Mouse (Mus musculus) myocyte (in vitro differentiated cells): ENCODE measurements at regions not wholly inside any gene's neighbourhood (a gene's known extent, or its start where the extent isn't known, plus 50 kb on each side); places are given as distances from the start of the nearest gene placed in this dataset.
A peak's percentile ranks its signal among the peaks of the same experiment; 100 is the strongest.

Experiments used
- H3K27me3 ChIP-seq: one replicate; pipeline ENCODE4 v1.6.1; 2011; ENCODE audit not compliant: control insufficient read depth, insufficient read depth, insufficient read length
- H3K36me3 ChIP-seq: one replicate; pipeline ENCODE4 v1.6.1; 2011; ENCODE audit not compliant: control insufficient read depth, insufficient read depth
- H3K4me2 ChIP-seq: one replicate; pipeline ENCODE4 v1.6.1; 2011; ENCODE audit warnings: low read depth, control low read depth
- H3K4me3 ChIP-seq: one replicate; pipeline ENCODE4 v1.5.1; 2011; ENCODE audit warnings: mild to moderate bottlenecking, control low read depth, moderate library complexity
- H3K79me2 ChIP-seq: one replicate; pipeline ENCODE4 v1.6.1; 2011; ENCODE audit not compliant: control insufficient read depth, insufficient read depth
- H3ac ChIP-seq: one replicate; pipeline ENCODE4 v1.6.1; 2011; ENCODE audit not compliant: control insufficient read depth, insufficient read length
- CEBPB ChIP-seq: IDR thresholded peaks from 2 replicates; pipeline ENCODE4 v1.6.1; 2011; ENCODE audit warnings: mild to moderate bottlenecking, moderate library complexity; ENCODE audit not compliant: poor library complexity, insufficient read depth, severe bottlenecking
- E2F4 ChIP-seq: IDR thresholded peaks from one replicate; pipeline ENCODE4 v1.6.1; 2011; ENCODE audit warnings: mild to moderate bottlenecking, control low read depth, moderate library complexity; ENCODE audit not compliant: insufficient read depth
- MAX ChIP-seq: IDR thresholded peaks from one replicate; pipeline ENCODE4 v1.6.1; 2011; ENCODE audit warnings: low read depth, mild to moderate bottlenecking, control low read depth
- MYOD1 ChIP-seq, 3 experiments: IDR thresholded peaks; one replicate each; pipeline ENCODE4 v1.6.1; 2011; ENCODE audit warnings: control low read depth in 2 of 3, low read depth in 2 of 3, mild to moderate bottlenecking in 2 of 3, moderate library complexity in 1 of 3; ENCODE audit not compliant: insufficient read length in 2 of 3, control insufficient read depth in 1 of 3
- MYOG ChIP-seq, 3 experiments: IDR thresholded peaks; one replicate each; pipeline ENCODE4 v1.6.1; 2011; ENCODE audit warnings: control low read depth in 2 of 3, low read depth in 2 of 3, mild to moderate bottlenecking in 2 of 3; ENCODE audit not compliant: insufficient read length in 2 of 3, control insufficient read depth in 1 of 3, insufficient read depth in 1 of 3
- POLR2A ChIP-seq: IDR thresholded peaks from one replicate; pipeline ENCODE4 v1.6.1; 2011; ENCODE audit warnings: low read depth, mild to moderate bottlenecking, control low read depth, moderate library complexity; ENCODE audit not compliant: insufficient read length
- POLR2AphosphoS2 ChIP-seq: IDR thresholded peaks from one replicate; pipeline ENCODE4 v1.6.1; 2011; ENCODE audit warnings: low read depth, control low read depth; ENCODE audit not compliant: insufficient read length
- REST ChIP-seq: IDR thresholded peaks from one replicate; pipeline ENCODE4 v1.6.1; 2011; ENCODE audit warnings: mild to moderate bottlenecking, control low read depth, moderate library complexity; ENCODE audit not compliant: insufficient read depth, insufficient read length
- SRF ChIP-seq: IDR thresholded peaks from one replicate; pipeline ENCODE4 v1.6.1; 2011; ENCODE audit warnings: low read depth; ENCODE audit not compliant: control insufficient read depth, insufficient read length
- TCF12 ChIP-seq: IDR thresholded peaks from one replicate; pipeline ENCODE4 v1.6.1; 2011; ENCODE audit warnings: mild to moderate bottlenecking, control low read depth; ENCODE audit not compliant: poor library complexity, insufficient read depth, severe bottlenecking
- TCF3 ChIP-seq: IDR thresholded peaks from one replicate; pipeline ENCODE4 v1.6.1; 2011; ENCODE audit warnings: low read depth, control low read depth; ENCODE audit not compliant: insufficient read length
- USF1 ChIP-seq: IDR thresholded peaks from one replicate; pipeline ENCODE4 v1.6.1; 2011; ENCODE audit warnings: low read depth, mild to moderate bottlenecking, control low read depth, moderate library complexity

DNA sequence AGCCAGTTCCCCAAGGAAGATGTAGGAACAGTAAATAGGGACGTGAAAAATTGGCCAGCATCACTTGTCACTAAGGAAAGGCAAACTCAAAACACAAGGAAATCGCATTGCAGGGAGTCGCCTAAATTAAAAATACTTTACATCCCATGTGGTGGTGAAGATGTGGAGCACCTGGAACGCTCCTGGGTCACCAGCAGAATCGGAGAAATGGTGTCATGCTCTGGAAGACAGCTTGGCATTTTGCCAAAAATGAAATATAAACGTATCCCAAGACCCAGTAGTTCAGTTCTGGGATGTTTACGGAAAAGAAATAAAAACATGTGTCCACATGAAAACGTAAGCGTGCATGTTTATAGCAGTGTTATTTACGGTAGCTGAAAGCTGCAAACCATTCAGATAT is 111.5 kb downstream of the Tmem30b start:
- no peak overlapping the region for H3K4me3 ChIP-seq
- TF ChIP-seq SRF (no peak), POLR2A (no peak), MYOG (IDR thresholded peaks at IDR 0.05; ENCODE audit: control insufficient read depth in 1 of 3, insufficient read depth in 1 of 3, insufficient read length in 2 of 3, low read depth in 2 of 3) (no peak), TCF3 (no peak), TCF12 (no peak)
- no peak overlapping the region for H3ac ChIP-seq
- H3K79me2 ChIP-seq: no peaks in the 10 kb centered on the region
- no peaks in the 10 kb centered on the region for H3K36me3 ChIP-seq
- no peak overlapping the region for H3K4me2 ChIP-seq
- no peaks in the 10 kb centered on the region for H3K27me3 ChIP-seq

DNA sequence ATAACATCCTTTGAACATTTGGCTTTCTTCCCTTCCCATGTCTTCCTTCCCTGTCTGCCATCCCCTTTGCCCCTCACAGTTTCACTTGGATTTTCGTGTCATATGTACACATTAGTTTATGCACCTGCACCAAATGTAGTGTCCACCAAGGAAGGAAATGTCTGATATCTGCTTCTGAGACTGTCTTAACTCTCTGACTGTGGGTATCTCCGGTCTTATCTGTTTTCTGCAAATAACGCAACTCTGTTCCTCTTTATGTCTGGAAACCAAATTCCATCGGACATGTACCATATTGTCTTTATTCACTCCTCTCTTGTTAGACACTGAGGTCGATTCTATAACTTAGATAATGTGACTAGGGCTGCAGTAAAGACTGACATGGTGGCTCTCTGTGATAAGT is 113.6 kb downstream of the Tmem30b start:
- Histone ChIP-seq H3K36me3 (no peaks in the 10 kb centered on the region), H3ac (no peak overlapping the region), H3K4me3 (no peak overlapping the region), H3K4me2 (no peak overlapping the region), H3K27me3 (no peaks in the 10 kb centered on the region), H3K79me2 (no peaks in the 10 kb centered on the region)
- TF ChIP-seq REST (no peak), TCF12 (no peak), MYOG (IDR thresholded peaks at IDR 0.05; ENCODE audit: control insufficient read depth in 1 of 3, insufficient read depth in 1 of 3, insufficient read length in 2 of 3, low read depth in 2 of 3) (no peak), MAX (no peak), E2F4 (no peak), POLR2AphosphoS2 (no peak), MYOD1 (IDR thresholded peaks at IDR 0.05; ENCODE audit: control insufficient read depth in 1 of 3, insufficient read length in 2 of 3, low read depth in 2 of 3) (no peak), USF1 (no peak), SRF (no peak), POLR2A (no peak), TCF3 (no peak), CEBPB (no peak)

DNA sequence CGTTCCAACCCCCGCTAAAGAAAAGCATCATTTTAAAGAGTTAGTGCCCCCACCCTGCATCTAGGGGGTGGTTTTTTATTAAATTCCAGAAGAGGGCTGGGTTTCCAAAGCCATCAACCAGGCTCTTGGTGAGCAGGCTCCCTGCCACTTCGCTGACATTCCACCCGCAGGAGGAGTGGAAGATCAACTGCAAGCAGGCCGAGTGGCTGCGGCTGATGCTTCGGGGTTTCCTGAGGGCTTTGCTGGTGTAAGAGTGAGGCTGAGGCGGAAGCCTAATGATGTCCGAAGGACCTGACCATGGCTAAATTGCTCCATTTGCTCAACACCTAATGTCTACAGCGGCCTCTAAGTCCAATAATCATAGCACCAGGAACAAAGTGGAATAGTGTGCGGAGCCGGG is 118.0 kb downstream of the Tmem30b start:
- Histone ChIP-seq H3K36me3 (no peaks in the 10 kb centered on the region), H3K79me2 (no peaks in the 10 kb centered on the region), H3ac (no peak overlapping the region), H3K4me2 (no peak overlapping the region), H3K27me3 (no peaks in the 10 kb centered on the region), H3K4me3 (no peak overlapping the region)
- no peak for TF ChIP-seq USF1
- no peak for TF ChIP-seq SRF
- TF ChIP-seq TCF3: no peak

DNA sequence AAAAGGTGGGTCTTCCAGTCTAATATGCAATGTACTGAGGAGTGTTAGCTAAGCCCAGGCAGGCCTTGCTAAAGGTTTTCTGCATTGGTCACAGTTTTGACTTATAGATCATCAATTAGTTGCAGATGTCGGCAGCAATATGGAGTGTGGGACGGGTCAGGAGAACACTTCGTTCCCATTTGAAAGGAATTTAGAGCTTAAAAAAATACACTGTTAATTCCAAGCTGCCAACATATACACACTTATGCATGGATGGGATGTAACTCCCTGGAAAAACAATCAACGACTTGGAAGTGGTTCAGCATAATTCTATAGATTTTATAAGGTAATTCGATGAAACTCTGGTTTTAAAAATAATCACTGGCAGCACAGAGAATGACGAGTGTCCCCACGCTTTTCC is 121.4 kb downstream of the Tmem30b start:
- no peaks in the 10 kb centered on the region for H3K79me2 ChIP-seq
- H3K36me3 ChIP-seq: no peaks in the 10 kb centered on the region
- H3K4me2 ChIP-seq: no peak overlapping the region
- TF ChIP-seq POLR2A (no peak), REST (no peak), CEBPB (no peak), SRF (no peak)
- no peak overlapping the region for H3ac ChIP-seq
- H3K27me3 ChIP-seq: no peaks in the 10 kb centered on the region
- H3K4me3 ChIP-seq: no peak overlapping the region

DNA sequence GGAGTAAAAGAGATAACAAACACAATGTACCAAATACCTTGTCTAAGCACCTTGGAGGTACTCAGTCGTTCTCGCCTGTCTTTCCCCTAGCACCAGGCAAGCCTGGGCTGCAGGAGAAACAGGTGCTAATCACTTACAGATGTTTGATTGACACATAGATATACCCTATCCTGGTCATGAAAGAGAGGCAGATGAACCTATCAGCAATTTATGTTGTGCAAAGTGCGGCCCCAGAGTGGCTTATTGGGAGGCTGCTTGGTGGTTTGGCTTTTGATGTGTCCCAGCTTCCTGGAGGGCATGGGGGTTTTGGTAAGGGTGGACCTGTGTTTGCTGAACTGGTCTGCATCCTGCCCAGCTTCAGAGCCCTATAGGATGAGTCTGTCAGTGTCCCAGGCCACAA is 129.1 kb downstream of the Tmem30b start:
- H3K36me3 ChIP-seq: no peaks in the 10 kb centered on the region
- TF ChIP-seq MYOG (IDR thresholded peaks at IDR 0.05; ENCODE audit: control insufficient read depth in 1 of 3, insufficient read depth in 1 of 3, insufficient read length in 2 of 3, low read depth in 2 of 3) (no peak), MYOD1 (IDR thresholded peaks at IDR 0.05; ENCODE audit: control insufficient read depth in 1 of 3, insufficient read length in 2 of 3, low read depth in 2 of 3) (no peak), REST (no peak), SRF (no peak), E2F4 (no peak), MAX (no peak), POLR2A (no peak), TCF12 (no peak), POLR2AphosphoS2 (no peak), TCF3 (no peak), USF1 (no peak), CEBPB (no peak)
- H3K4me3 ChIP-seq: no peak overlapping the region
- no peaks in the 10 kb centered on the region for H3K79me2 ChIP-seq
- H3K4me2 ChIP-seq: no peak overlapping the region
- H3ac ChIP-seq: no peak overlapping the region
- no peaks in the 10 kb centered on the region for H3K27me3 ChIP-seq

DNA sequence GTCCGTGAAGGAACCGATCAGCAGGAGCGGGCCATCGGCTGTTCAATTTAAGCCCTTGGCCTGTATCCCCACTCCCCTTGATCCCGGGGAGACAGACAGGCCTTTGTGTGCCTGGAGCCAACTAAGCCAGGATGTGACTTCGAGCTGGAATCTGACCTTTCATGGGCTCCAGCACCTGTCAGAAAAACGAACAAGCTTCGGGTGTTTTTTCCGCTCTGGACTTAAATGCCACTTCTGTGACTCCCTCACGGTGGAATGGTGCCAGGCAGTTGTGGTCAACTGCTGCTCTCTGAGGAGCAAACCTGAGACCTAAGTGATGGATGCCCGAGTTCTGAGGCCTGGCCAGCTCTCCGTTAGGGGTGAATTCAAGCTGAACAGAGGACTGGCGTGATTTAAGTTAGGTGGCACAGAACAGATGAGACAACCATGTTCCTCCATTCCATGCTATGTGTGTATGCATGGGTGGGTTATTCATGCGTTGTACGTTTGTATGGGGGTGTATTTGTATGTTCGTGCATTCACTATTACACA is 129.8 kb downstream of the Tmem30b start:
- no peak for TF ChIP-seq USF1
- peak in 2 of 3 experiments; percentile 61 to 69 for TF ChIP-seq MYOD1 (IDR thresholded peaks at IDR 0.05; ENCODE audit: control insufficient read depth in 1 of 3, insufficient read length in 2 of 3, low read depth in 2 of 3)
- no peak for TF ChIP-seq CEBPB
- no peak for TF ChIP-seq E2F4
- peak in 1 of 3 experiments; percentile 52 for TF ChIP-seq MYOG (IDR thresholded peaks at IDR 0.05; ENCODE audit: control insufficient read depth in 1 of 3, insufficient read depth in 1 of 3, insufficient read length in 2 of 3, low read depth in 2 of 3)
- TF ChIP-seq TCF3: no peak
- TF ChIP-seq POLR2AphosphoS2: no peak
- no peak for TF ChIP-seq REST
- TF ChIP-seq SRF: peak; percentile 53
- TF ChIP-seq TCF12: peak; percentile 42
- TF ChIP-seq MAX: no peak
- no peak for TF ChIP-seq POLR2A
- no peaks in the 10 kb centered on the region for H3K79me2 ChIP-seq
- no peak overlapping the region for H3ac ChIP-seq
- no peaks in the 10 kb centered on the region for H3K27me3 ChIP-seq
- no peak overlapping the region for H3K4me3 ChIP-seq
- no peaks in the 10 kb centered on the region for H3K36me3 ChIP-seq
- H3K4me2 ChIP-seq: peak overlapping the region; percentile 51
